Mouse (Mus musculus) ES-E14 (cell line): ENCODE measurements around the gene Gpr180.

Experiments used
- CHD2 ChIP-seq: IDR thresholded peaks from 2 replicates; pipeline ENCODE4 v1.6.1; 2014; ENCODE audit warnings: mild to moderate bottlenecking, low read depth, low read length, inconsistent platforms
- HCFC1 ChIP-seq: IDR thresholded peaks from 2 replicates; pipeline ENCODE4 v1.6.1; 2012; ENCODE audit warnings: low read length, inconsistent platforms, borderline replicate concordance; ENCODE audit not compliant: insufficient read depth
- MAFK ChIP-seq: IDR thresholded peaks from 2 replicates; pipeline ENCODE4 v1.6.1; 2014; ENCODE audit warnings: mild to moderate bottlenecking, low read depth, low read length, inconsistent platforms; ENCODE audit not compliant: insufficient read depth
- ZC3H11A ChIP-seq: IDR thresholded peaks from 2 replicates; pipeline ENCODE4 v1.6.1; 2012; ENCODE audit warnings: low read depth, mild to moderate bottlenecking, inconsistent platforms, low read length, borderline replicate concordance
- ZNF384 ChIP-seq: IDR thresholded peaks from 2 replicates; pipeline ENCODE4 v1.6.1; 2012; ENCODE audit warnings: low read depth, low read length, inconsistent platforms

- TF ChIP-seq ZC3H11A (no peak), CHD2 (no peak), HCFC1 (no peak), ZNF384 (no peak), MAFK (no peak)
Observed at GRCm38 (mm10) chr14:118191442-118191841, 54.5 kb downstream of the Gpr180 start.
